Mouse (Mus musculus) limb, embryonic 13.5 days (tissue): ENCODE results near the gene Gm45521. TPM values are rescaled to one million over a fixed set of nuclear protein-coding genes. Genes with fewer than 3 reads are reported as not detected.

Source experiments
- ATAC-seq: fragments of 200-750 bp; cut with Nextera tagmentation; 2 replicates; pipeline ENCODE4 v1.8.0; 2017; ENCODE audit warnings: low read depth, moderate number of reproducible peaks, moderate TSS enrichment; ENCODE audit not compliant: low FRiP score
- H3K27ac ChIP-seq: fragments of 300-500 bp; sonication (generic); 2 replicates; pipeline ENCODE4 v1.5.1; 2015; ENCODE audit warnings: inconsistent platforms, mild to moderate bottlenecking, moderate library complexity
- H3K27me3 ChIP-seq: fragments of 300-500 bp; sonication (generic); 2 replicates; pipeline ENCODE4 v1.6.1; 2015; ENCODE audit warnings: mild to moderate bottlenecking, inconsistent platforms
- H3K36me3 ChIP-seq: fragments of 300-500 bp; sonication (generic); 2 replicates; pipeline ENCODE4 v1.6.1; 2015; ENCODE audit warnings: inconsistent platforms, mild to moderate bottlenecking, moderate library complexity
- H3K4me1 ChIP-seq: fragments of 300-500 bp; sonication (generic); 2 replicates; pipeline ENCODE4 v1.6.1; 2015; ENCODE audit warnings: inconsistent platforms
- H3K4me2 ChIP-seq: fragments of 300-500 bp; sonication (generic); replicated peaks from 2 replicates; pipeline ENCODE4 v1.6.1; 2015; ENCODE audit warnings: inconsistent platforms, mild to moderate bottlenecking, moderate library complexity
- H3K4me3 ChIP-seq: fragments of 300-500 bp; sonication (generic); 2 replicates; pipeline ENCODE4 v1.5.1; 2015; ENCODE audit warnings: moderate library complexity, mild to moderate bottlenecking, inconsistent platforms
- H3K9ac ChIP-seq: fragments of 300-500 bp; sonication (generic); 2 replicates; pipeline ENCODE4 v1.6.1; 2015; ENCODE audit warnings: mild to moderate bottlenecking, inconsistent platforms
- H3K9me3 ChIP-seq: fragments of 300-500 bp; sonication (generic); 2 replicates; pipeline ENCODE4 v1.6.1; 2016; ENCODE audit warnings: inconsistent platforms
- WGBS: fragments of 180-500 bp; shearing (Covaris S2); methylation state at CpG from one replicate; pipeline ENCODE4 v1.1.7; 2015; 5-methylcytosine and 5-hydroxymethylcytosine counted together
- polyA plus RNA-seq: library from polyadenylated mRNA; unstranded; fragments of >200 nt; fragmentation: Nextera tagmentation; extraction: Ambion mirVana; gene quantifications from 2 replicates; pipeline ENCODE4 v1.2.1, GENCODE M21; 2015

Gene Gm45521
- polyA plus RNA-seq, 1 experiment from 2014 or later, result not detected

- peaks cover 13% of the 10 kb centered on the region; the same call in 1 of the 2 replicates for H3K27me3 ChIP-seq
- H3K36me3 ChIP-seq, result no peaks in the 10 kb centered on the region
- no peak overlapping the region for H3K4me3 ChIP-seq
- no peak overlapping the region for H3K27ac ChIP-seq
- H3K9me3 ChIP-seq, result no peaks in the 10 kb centered on the region
- no peak for ATAC-seq
- H3K4me2 ChIP-seq, result no peak overlapping the region
- no peak overlapping the region for H3K9ac ChIP-seq
- peaks cover 7% of the 10 kb centered on the region; the same call in 1 of the 2 replicates for H3K4me1 ChIP-seq
- 74% methylated on average over 1 of the region's 1 CpGs for WGBS
Measured at GRCm38 (mm10) chr14:7989371-7989770, 32.3 kb downstream of the Gm45521 start.

DNA sequence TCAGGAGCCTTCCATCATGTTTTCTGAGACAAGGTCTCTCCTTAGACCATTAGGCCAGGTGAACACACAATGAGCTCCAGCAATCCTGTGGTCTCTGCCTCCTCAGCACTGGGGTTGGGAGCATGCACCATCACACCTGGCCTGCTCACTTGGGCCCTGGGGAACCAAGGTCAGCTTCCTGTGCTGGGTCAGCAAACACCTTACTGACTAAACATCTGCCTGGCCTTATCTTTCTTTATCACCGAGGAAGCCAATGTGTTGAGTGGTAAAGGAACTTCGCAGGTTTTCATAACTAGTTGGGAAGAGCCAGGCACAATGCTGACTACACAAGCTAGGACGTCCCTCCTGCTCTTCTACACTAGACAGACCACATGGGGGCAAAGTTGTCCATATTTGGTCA lies 32.9 kb downstream of the Gm45521 start:
- no peak overlapping the region for H3K9ac ChIP-seq
- ATAC-seq, result no peak
- H3K27ac ChIP-seq, result no peak overlapping the region
- H3K36me3 ChIP-seq, result no peaks in the 10 kb centered on the region
- H3K4me3 ChIP-seq, result no peak overlapping the region
- WGBS, result 78% methylated on average over 3 of the region's 3 CpGs
- H3K27me3 ChIP-seq, result peaks cover 17% of the 10 kb centered on the region; the same call in 1 of the 2 replicates
- H3K4me1 ChIP-seq, result peaks cover 7% of the 10 kb centered on the region; the same call in 1 of the 2 replicates
- H3K4me2 ChIP-seq, result no peak overlapping the region
- no peaks in the 10 kb centered on the region for H3K9me3 ChIP-seq

GRCm38 (mm10) chr14:7991108-7991776 lies 34.2 kb downstream of the Gm45521 start:
- Histone ChIP-seq H3K4me3 (no peak overlapping the region), H3K27ac (no peak overlapping the region), H3K36me3 (no peaks in the 10 kb centered on the region), H3K9ac (no peak overlapping the region), H3K4me2 (no peak overlapping the region), H3K9me3 (no peaks in the 10 kb centered on the region), H3K4me1 (peaks cover 7% of the 10 kb centered on the region; the same call in 1 of the 2 replicates), H3K27me3 (peaks cover 24% of the 10 kb centered on the region; the same call in 1 of the 2 replicates)
- ATAC-seq, result no peak
- 74% methylated on average over 5 of the region's 5 CpGs for WGBS

DNA sequence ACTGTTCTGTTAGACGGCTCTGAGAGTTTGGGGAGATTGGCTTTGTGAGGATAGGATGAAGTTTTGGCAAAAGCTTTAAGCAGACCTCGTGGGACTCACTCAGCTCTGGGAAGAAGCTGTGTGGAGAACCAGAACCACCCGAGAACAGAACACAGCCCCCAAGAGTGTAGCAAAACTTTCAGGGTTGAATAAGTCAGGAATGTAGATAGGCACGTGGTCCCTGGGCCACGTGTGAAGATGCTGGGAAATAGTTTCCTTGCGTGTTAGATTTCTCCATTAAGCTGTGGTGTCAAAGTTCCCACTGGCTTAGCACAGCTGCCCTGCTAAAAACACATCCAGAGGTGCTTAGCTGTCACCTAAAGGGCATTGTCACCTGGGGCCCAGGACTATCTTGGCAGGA lies 35.1 kb downstream of the Gm45521 start:
- no peak overlapping the region for H3K4me2 ChIP-seq
- peaks cover 24% of the 10 kb centered on the region; the same call in 1 of the 2 replicates for H3K27me3 ChIP-seq
- no peaks in the 10 kb centered on the region for H3K36me3 ChIP-seq
- H3K4me1 ChIP-seq, result peaks cover 7% of the 10 kb centered on the region; the same call in 1 of the 2 replicates
- WGBS, result 41% methylated on average over 6 of the region's 6 CpGs
- no peak for ATAC-seq
- no peak overlapping the region for H3K27ac ChIP-seq
- H3K4me3 ChIP-seq, result no peak overlapping the region
- no peaks in the 10 kb centered on the region for H3K9me3 ChIP-seq
- H3K9ac ChIP-seq, result no peak overlapping the region

DNA sequence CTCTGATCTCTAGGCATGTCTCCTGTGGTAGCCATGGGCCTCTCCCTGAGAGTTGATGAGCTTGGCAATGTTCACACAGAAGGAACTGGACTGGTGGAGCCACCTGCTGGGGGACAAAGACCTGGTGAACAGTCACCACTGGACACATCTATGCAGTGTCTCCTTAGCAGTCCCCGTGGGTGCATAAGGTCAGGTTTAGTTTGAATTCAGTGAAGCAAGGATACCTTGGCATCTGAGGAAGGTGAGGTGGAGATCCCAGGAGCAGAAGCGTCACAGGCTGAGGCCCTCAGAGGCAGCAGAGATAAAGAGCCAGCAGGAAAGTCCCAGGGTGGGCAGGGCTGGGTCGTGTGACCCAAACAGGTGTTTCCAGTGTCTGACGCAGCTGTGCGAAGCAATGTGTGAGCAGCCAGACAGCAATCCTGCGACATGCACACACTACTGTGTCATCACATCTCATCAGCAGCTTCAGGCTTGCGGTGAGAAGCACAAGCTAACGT lies 37.2 kb downstream of the Gm45521 start, which contains the start of gene Dnase1l3:
Gene Dnase1l3, minus strand, starts transcription at position 303 of the 497 bp plus-strand sequence.
- Histone ChIP-seq H3K4me2 (no peak within 1 kb of the TSS), H3K4me1 (peaks cover 7% of the 10 kb centered on the region; the same call in 1 of the 2 replicates), H3K27ac (no peak within 1 kb of the TSS), H3K9me3 (no peaks in the 10 kb centered on the region), H3K27me3 (peaks cover 39% of the 10 kb centered on the region), H3K4me3 (no peak within 1 kb of the TSS), H3K36me3 (no peaks in the 10 kb centered on the region), H3K9ac (no peak within 1 kb of the TSS)
- 0 out of 2 replicates have a peak, but pooled peaks have one; percentile 44 for ATAC-seq
- WGBS, result 69% methylated on average over 8 of the region's 8 CpGs

DNA sequence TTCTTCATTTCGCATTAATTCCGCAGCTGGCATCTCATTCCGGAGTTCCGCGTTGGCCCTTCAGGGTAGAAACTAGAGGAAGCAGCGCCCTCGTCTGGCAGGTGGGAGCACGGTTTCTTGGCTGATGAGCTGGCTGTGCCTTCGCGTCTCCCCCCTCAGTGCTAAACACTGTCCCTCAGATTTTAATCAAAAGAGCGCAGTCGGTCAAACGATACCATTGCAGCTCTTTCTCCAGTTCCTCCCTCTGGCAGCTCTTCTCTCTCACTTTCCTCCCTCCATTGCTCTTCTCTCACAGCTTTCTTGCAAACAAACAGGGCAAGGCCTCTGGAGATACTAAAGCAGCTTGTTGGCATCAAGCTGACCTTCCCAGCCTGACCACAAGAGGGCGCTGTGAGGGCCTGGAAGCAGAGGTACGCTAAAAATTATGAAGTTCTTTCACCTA lies 40.2 kb downstream of the Gm45521 start:
- Histone ChIP-seq H3K4me2 (peak overlapping the region; percentile 52), H3K9me3 (no peaks in the 10 kb centered on the region), H3K27ac (no peak overlapping the region), H3K4me1 (peaks cover 7% of the 10 kb centered on the region), H3K4me3 (no peak overlapping the region), H3K36me3 (no peaks in the 10 kb centered on the region), H3K27me3 (peaks cover 65% of the 10 kb centered on the region), H3K9ac (no peak overlapping the region)
- ATAC-seq, result no peak
- WGBS, result 2% methylated on average over 15 of the region's 15 CpGs

DNA sequence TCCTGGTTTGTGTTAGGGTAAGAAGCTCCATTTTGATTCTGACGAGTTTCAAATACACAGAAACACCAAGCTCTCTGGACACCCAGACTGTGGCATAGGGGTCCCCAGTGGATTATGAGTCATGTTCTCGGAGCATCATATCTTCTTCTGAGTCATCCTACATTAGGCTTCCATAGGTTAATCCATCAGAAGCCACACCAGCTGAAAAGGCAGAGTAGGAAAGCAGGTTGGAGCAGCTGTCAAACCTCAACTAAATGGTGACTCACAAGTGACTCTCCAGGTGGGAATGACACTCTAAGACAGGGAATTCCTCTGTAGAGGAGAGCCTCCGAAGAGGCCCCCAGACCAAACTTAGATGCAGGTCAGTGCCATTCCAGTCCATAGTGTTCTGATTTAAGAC lies 41.9 kb downstream of the Gm45521 start:
- Histone ChIP-seq H3K4me3 (no peak overlapping the region), H3K9me3 (no peaks in the 10 kb centered on the region), H3K4me1 (peaks cover 15% of the 10 kb centered on the region), H3K9ac (no peak overlapping the region), H3K4me2 (no peak overlapping the region), H3K27ac (no peak overlapping the region), H3K27me3 (peaks cover 60% of the 10 kb centered on the region), H3K36me3 (no peaks in the 10 kb centered on the region)
- ATAC-seq, result no peak
- 73% methylated on average over 3 of the region's 3 CpGs for WGBS

- 76% methylated on average over 5 of the region's 5 CpGs for WGBS
- Histone ChIP-seq H3K4me1 (peaks cover 19% of the 10 kb centered on the region), H3K27me3 (peaks cover 64% of the 10 kb centered on the region), H3K36me3 (no peaks in the 10 kb centered on the region), H3K9me3 (no peaks in the 10 kb centered on the region), H3K4me3 (no peak overlapping the region), H3K27ac (no peak overlapping the region), H3K4me2 (no peak overlapping the region), H3K9ac (no peak overlapping the region)
- ATAC-seq, result no peak
Measured at GRCm38 (mm10) chr14:7999435-7999834, 42.3 kb downstream of the Gm45521 start.

- Histone ChIP-seq H3K9me3 (no peaks in the 10 kb centered on the region), H3K4me1 (peaks cover 21% of the 10 kb centered on the region), H3K27me3 (peaks cover 65% of the 10 kb centered on the region), H3K4me2 (no peak overlapping the region), H3K9ac (no peak overlapping the region), H3K27ac (no peak overlapping the region), H3K36me3 (no peaks in the 10 kb centered on the region), H3K4me3 (no peak overlapping the region)
- no peak for ATAC-seq
- WGBS, result 85% methylated on average over 5 of the region's 5 CpGs
Measured at GRCm38 (mm10) chr14:8000247-8000646, 43.2 kb downstream of the Gm45521 start.

DNA sequence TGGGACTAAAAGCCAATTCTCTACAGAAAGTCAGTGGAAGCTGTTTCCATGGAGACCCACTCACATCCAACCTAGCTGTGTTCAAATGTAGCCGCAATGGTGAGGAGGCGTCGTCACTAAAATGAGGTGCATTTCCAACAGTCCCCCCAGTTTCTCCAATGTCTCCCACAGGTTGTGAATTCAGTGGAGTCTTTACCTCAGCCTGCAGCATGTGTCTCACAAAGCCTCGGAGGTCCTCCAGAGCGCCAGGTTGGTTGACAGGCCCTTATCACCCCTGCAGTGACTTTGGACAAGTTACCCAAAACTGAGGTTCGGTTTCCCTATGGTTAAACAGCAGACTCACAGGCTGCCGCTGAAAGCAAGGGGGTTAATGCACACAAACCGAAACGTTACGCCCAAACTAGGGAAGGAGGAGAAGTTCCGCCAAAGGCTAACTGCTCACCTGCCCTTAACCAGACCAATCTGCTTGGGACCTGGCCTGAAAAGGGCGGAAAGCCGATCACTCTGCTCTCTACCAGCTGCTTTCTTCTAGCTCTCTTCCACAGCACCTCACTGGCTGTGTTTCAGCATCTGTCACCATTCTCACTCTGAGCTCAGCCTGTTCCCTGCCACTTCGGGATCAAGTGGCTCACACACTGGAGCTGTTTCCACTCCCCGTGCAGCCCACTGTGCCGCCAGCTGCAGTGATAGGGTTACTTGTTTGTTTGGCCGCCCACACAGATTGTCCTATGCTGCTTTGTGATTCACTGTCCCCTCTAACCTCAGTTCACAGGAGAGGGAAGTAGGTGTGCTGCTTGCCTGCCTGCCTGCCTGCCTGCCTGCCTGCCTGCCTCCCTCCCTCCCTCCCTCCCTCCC lies 44.0 kb downstream of the Gm45521 start:
- H3K4me1 ChIP-seq, result peaks cover 21% of the 10 kb centered on the region
- H3K27ac ChIP-seq, result no peak overlapping the region
- H3K9ac ChIP-seq, result no peak overlapping the region
- no peak for ATAC-seq
- H3K36me3 ChIP-seq, result no peaks in the 10 kb centered on the region
- H3K27me3 ChIP-seq, result peaks cover 67% of the 10 kb centered on the region
- WGBS, result 21% methylated on average over 17 of the region's 17 CpGs
- H3K4me3 ChIP-seq, result no peak overlapping the region
- H3K4me2 ChIP-seq, result no peak overlapping the region
- no peaks in the 10 kb centered on the region for H3K9me3 ChIP-seq

GRCm38 (mm10) chr14:8002432-8003092 lies 45.5 kb downstream of the Gm45521 start, which contains the start of gene Abhd6:
Abhd6 (plus strand) TSS chr14:8002902.
- Histone ChIP-seq H3K36me3 (no peaks in the 10 kb centered on the region), H3K9me3 (no peaks in the 10 kb centered on the region), H3K4me3 (peak within 1 kb of the TSS; percentile 57), H3K27ac (no peak within 1 kb of the TSS; the same call in 1 of the 2 replicates), H3K27me3 (peaks cover 70% of the 10 kb centered on the region), H3K9ac (peak within 1 kb of the TSS; percentile 67), H3K4me1 (peaks cover 26% of the 10 kb centered on the region), H3K4me2 (peak within 1 kb of the TSS; percentile 83)
- 2% methylated on average over 38 of the region's 38 CpGs for WGBS
- peak; percentile 82 for ATAC-seq
